Mouse (Mus musculus) ES-E14 (cell line): ENCODE measurements at regions not wholly inside any gene's neighbourhood (a gene's known extent, or its start where the extent isn't known, plus 50 kb on each side); places are given as distances from the start of the nearest gene placed in this dataset.

Experiments
- DNase-seq: peaks from one replicate; pipeline ENCODE4 v3.0.0-alpha.2; 2013; ENCODE audit warnings: low read depth, low spot score
- H3K27ac ChIP-seq: 2 replicates; pipeline ENCODE4 v1.5.1; 2012; ENCODE audit warnings: low read depth, mild to moderate bottlenecking, low read length, moderate library complexity, mixed read lengths; ENCODE audit not compliant: poor library complexity, insufficient read depth, severe bottlenecking
- H3K36me3 ChIP-seq: 2 replicates; pipeline ENCODE4 v1.6.1; 2012; ENCODE audit warnings: mild to moderate bottlenecking, low read length, moderate library complexity, mixed read lengths; ENCODE audit not compliant: control insufficient read depth, poor library complexity, insufficient read depth, severe bottlenecking
- H3K4me1 ChIP-seq, 2 experiments: fragments of 150-350 bp in 1 of 2; sonication (generic) in 1 of 2; 2 replicates each; pipeline ENCODE4 v1.6.1; 2012; ENCODE audit warnings: low read length in 2 of 2, mild to moderate bottlenecking in 1 of 2, mixed read lengths in 1 of 2; ENCODE audit not compliant: control insufficient read depth in 2 of 2, insufficient read depth in 2 of 2, poor library complexity in 1 of 2
- H3K4me3 ChIP-seq, 2 experiments: fragments of 150-350 bp in 1 of 2; sonication (generic) in 1 of 2; 2 replicates each; pipeline ENCODE4 v1.5.1; 2012; ENCODE audit warnings: low read length in 2 of 2, low read depth in 1 of 2, mild to moderate bottlenecking in 1 of 2, mixed read lengths in 1 of 2; ENCODE audit not compliant: insufficient read depth in 1 of 2, poor library complexity in 1 of 2, severe bottlenecking in 1 of 2
- H3K9ac ChIP-seq: 2 replicates; pipeline ENCODE4 v1.6.1; 2012; ENCODE audit warnings: low read depth, mild to moderate bottlenecking, low read length, mixed read lengths; ENCODE audit not compliant: poor library complexity, insufficient read depth, severe bottlenecking
- H3K9me3 ChIP-seq: fragments of 150-350 bp; sonication (generic); 2 replicates; pipeline ENCODE4 v1.6.1; 2012; ENCODE audit warnings: low read depth, mild to moderate bottlenecking, low read length; ENCODE audit not compliant: control insufficient read depth, insufficient read depth
- CHD2 ChIP-seq: IDR thresholded peaks from 2 replicates; pipeline ENCODE4 v1.6.1; 2014; ENCODE audit warnings: mild to moderate bottlenecking, low read depth, low read length, inconsistent platforms
- HCFC1 ChIP-seq: IDR thresholded peaks from 2 replicates; pipeline ENCODE4 v1.6.1; 2012; ENCODE audit warnings: low read length, inconsistent platforms, borderline replicate concordance; ENCODE audit not compliant: insufficient read depth
- MAFK ChIP-seq: IDR thresholded peaks from 2 replicates; pipeline ENCODE4 v1.6.1; 2014; ENCODE audit warnings: mild to moderate bottlenecking, low read depth, low read length, inconsistent platforms; ENCODE audit not compliant: insufficient read depth
- ZC3H11A ChIP-seq: IDR thresholded peaks from 2 replicates; pipeline ENCODE4 v1.6.1; 2012; ENCODE audit warnings: low read depth, mild to moderate bottlenecking, inconsistent platforms, low read length, borderline replicate concordance
- ZNF384 ChIP-seq: IDR thresholded peaks from 2 replicates; pipeline ENCODE4 v1.6.1; 2012; ENCODE audit warnings: low read depth, low read length, inconsistent platforms
- in situ Hi-C, 2 experiments: fragments of 600-800 bp; cut with MboI; formaldehyde crosslinking; loops; one replicate each; pipeline ENCODE4 v1.15.1; 2025; ENCODE audit warnings: low sequenced_read_pairs in 2 of 2, inconsistent platforms in 1 of 2; ENCODE audit not compliant: unreplicated experiment in 2 of 2

GRCm38 (mm10) chr4:84184436-84184835 lies 490.6 kb downstream of the Bnc2 start:
- Histone ChIP-seq H3K4me1 (peaks cover 0 to 2% of the 10 kb centered on the region in 2 experiments; a peak in 1 of 4 replicates), H3K36me3 (no peaks in the 10 kb centered on the region), H3K9me3 (no peaks in the 10 kb centered on the region), H3K9ac (no peak overlapping the region), H3K4me3 (no peak overlapping the region), H3K27ac (no peak overlapping the region)
- in situ Hi-C loops = no loop called here
- TF ChIP-seq CHD2 (no peak), MAFK (no peak), ZC3H11A (no peak), ZNF384 (no peak), HCFC1 (no peak)
- DNase-seq = no peak

DNA sequence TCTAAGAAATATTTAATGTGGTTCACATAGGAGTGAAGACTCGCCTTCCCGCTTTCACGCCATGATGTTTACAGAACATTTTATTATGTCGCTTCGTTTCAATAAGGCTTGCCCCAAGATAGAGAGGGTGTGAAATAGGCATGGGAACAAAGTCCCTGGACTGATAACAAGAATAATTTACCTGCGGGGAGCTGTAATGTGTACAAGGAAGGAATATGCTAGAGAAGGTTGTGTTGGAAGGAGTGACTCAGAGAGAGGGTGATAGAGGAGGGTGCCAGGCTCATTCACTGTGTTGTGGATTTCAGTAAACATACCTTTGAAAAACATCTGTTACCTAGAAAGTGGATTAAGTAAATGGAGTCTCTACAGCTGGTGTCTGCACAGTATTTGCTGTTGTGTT lies 490.2 kb downstream of the Bnc2 start:
- no peak for DNase-seq
- Histone ChIP-seq H3K4me3 (no peak overlapping the region), H3K9ac (no peak overlapping the region), H3K4me1 (peaks cover 0 to 2% of the 10 kb centered on the region in 2 experiments; a peak in 1 of 4 replicates), H3K9me3 (no peaks in the 10 kb centered on the region), H3K27ac (no peak overlapping the region), H3K36me3 (no peaks in the 10 kb centered on the region)
- in situ Hi-C loops = no loop called here
- TF ChIP-seq CHD2 (no peak), ZC3H11A (no peak), ZNF384 (no peak), HCFC1 (no peak), MAFK (no peak)

- TF ChIP-seq HCFC1 = no peak
- no peak for TF ChIP-seq CHD2
- no peak for TF ChIP-seq ZC3H11A
- TF ChIP-seq MAFK = no peak
- TF ChIP-seq ZNF384 = no peak
- Histone ChIP-seq H3K27ac (no peak overlapping the region), H3K4me3 (no peak overlapping the region), H3K4me1 (peaks cover 0 to 2% of the 10 kb centered on the region in 2 experiments; a peak in 1 of 4 replicates), H3K9me3 (no peaks in the 10 kb centered on the region), H3K36me3 (no peaks in the 10 kb centered on the region), H3K9ac (no peak overlapping the region)
- in situ Hi-C loops = no loop called here
- no peak for DNase-seq
Observed at GRCm38 (mm10) chr4:84189315-84189714, 485.8 kb downstream of the Bnc2 start.

DNA sequence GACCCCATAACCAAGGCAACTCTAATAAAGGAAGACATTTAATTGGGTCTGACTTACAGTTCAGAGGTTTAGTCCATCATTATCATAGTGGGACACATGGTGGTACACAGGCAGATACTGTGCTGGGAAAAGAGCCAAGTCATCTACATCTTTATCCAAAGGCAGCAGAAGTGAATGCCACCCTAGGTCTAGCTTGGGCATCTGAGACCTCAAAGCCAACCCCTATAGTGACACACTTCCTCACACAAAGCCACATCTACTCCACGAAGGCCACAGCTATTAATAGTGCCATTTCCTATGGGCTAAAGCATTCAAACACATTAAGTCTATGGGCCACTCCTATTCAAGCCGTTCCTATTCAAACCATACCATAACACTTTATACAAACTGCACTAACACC lies 483.8 kb downstream of the Bnc2 start:
- no peaks in the 10 kb centered on the region for H3K36me3 ChIP-seq
- in situ Hi-C loops = no loop called here
- TF ChIP-seq ZC3H11A (no peak), ZNF384 (no peak), HCFC1 (no peak), CHD2 (no peak), MAFK (no peak)

GRCm38 (mm10) chr4:84192301-84192700 lies 482.8 kb downstream of the Bnc2 start:
- in situ Hi-C loops = no loop called here
- Histone ChIP-seq H3K36me3 (no peaks in the 10 kb centered on the region), H3K4me3 (no peak overlapping the region), H3K4me1 (peaks cover 0 to 2% of the 10 kb centered on the region in 2 experiments; a peak in 1 of 4 replicates), H3K27ac (no peak overlapping the region), H3K9me3 (no peaks in the 10 kb centered on the region), H3K9ac (no peak overlapping the region)
- no peak for DNase-seq
- TF ChIP-seq MAFK (no peak), CHD2 (no peak), HCFC1 (no peak), ZC3H11A (no peak), ZNF384 (no peak)

More for the DNA sequence above, 483.8 kb downstream of the Bnc2 start:
- Histone ChIP-seq H3K4me1 (peaks cover 0 to 2% of the 10 kb centered on the region in 2 experiments; a peak in 1 of 4 replicates), H3K4me3 (no peak overlapping the region), H3K9ac (no peak overlapping the region), H3K9me3 (no peaks in the 10 kb centered on the region), H3K27ac (no peak overlapping the region)
- DNase-seq = no peak
